Mouse (Mus musculus) forebrain, embryonic 15.5 days (tissue): ENCODE data around the gene Tbx3. TPM values are rescaled to one million over a fixed set of nuclear protein-coding genes. Genes with fewer than 3 reads are reported as not detected.

ENCODE experiments used
- ATAC-seq: fragments of 200-750 bp; cut with Nextera tagmentation; replicated peaks from 2 replicates; pipeline ENCODE4 v1.8.0; 2017; ENCODE audit warnings: mild to moderate bottlenecking, moderate TSS enrichment, moderate library complexity
- H3K27ac ChIP-seq: fragments of 300-500 bp; sonication (generic); replicated peaks from 2 replicates; pipeline ENCODE4 v1.5.1; 2015; ENCODE audit warnings: mild to moderate bottlenecking, inconsistent platforms
- H3K27me3 ChIP-seq: fragments of 300-500 bp; sonication (generic); 2 replicates; pipeline ENCODE4 v1.6.1; 2015; ENCODE audit warnings: inconsistent platforms
- H3K36me3 ChIP-seq: fragments of 300-500 bp; sonication (generic); 2 replicates; pipeline ENCODE4 v1.6.1; 2015; ENCODE audit warnings: mild to moderate bottlenecking, inconsistent platforms
- H3K4me1 ChIP-seq: fragments of 300-500 bp; sonication (generic); 2 replicates; pipeline ENCODE4 v1.6.1; 2015; ENCODE audit warnings: inconsistent platforms
- H3K4me2 ChIP-seq: fragments of 300-500 bp; sonication (generic); replicated peaks from 2 replicates; pipeline ENCODE4 v1.6.1; 2015; ENCODE audit warnings: mild to moderate bottlenecking, inconsistent platforms
- H3K4me3 ChIP-seq: fragments of 300-500 bp; sonication (generic); 2 replicates; pipeline ENCODE4 v1.5.1; 2015; ENCODE audit warnings: mild to moderate bottlenecking, inconsistent platforms
- H3K9ac ChIP-seq: fragments of 300-500 bp; sonication (generic); replicated peaks from 2 replicates; pipeline ENCODE4 v1.6.1; 2015; ENCODE audit warnings: mild to moderate bottlenecking, inconsistent platforms
- H3K9me3 ChIP-seq: fragments of 300-500 bp; sonication (generic); 2 replicates; pipeline ENCODE4 v1.6.1; 2016; ENCODE audit warnings: inconsistent platforms
- WGBS: fragments of 180-500 bp; shearing (Covaris S2); methylation state at CpG from one replicate; pipeline ENCODE4 v1.1.7; 2015; ENCODE audit warnings: mixed read lengths; 5-methylcytosine and 5-hydroxymethylcytosine counted together
- polyA plus RNA-seq: library from polyadenylated mRNA; unstranded; fragments of >200 nt; fragmentation: Nextera tagmentation; extraction: Ambion mirVana; gene quantifications from 2 replicates; pipeline ENCODE4 v1.2.1, GENCODE M21; 2015

Tbx3 gene
- 1.7 and 2.4 TPM in 2 replicates for polyA plus RNA-seq

DNA sequence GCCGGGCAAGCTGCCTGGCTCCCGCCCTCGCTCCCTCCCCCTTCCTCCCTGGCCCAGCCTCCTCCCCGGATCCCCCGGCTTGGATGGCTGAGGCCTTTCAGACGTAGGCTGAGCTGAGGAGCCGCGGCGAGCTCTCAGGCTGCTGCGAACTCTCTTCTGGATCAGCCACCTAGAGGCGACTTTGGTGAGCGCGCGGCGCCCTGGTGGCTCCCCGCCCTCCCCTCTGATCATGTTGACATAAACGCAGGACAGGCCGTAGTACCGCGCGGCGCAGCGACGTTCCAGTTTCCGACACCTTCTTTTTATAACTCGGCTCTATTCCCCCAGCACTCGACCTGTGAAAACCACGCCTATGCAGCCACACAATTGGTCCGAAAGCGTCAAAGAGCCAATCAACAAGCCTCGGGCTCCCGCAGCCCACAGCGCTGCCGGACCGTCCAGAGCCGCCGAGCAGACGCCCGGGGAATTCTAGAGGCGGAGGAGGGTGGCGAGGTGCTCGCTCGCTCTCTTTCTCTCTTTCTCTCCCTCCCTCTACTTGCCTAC lies at the start of gene Tbx3:
TSS of gene Tbx3 (plus strand) at position 104 of the 543 bp plus-strand sequence.
- Histone ChIP-seq H3K36me3 (no peaks in the 10 kb centered on the region), H3K4me2 (peak within 1 kb of the TSS; percentile 51), H3K27ac (no peak within 1 kb of the TSS), H3K4me3 (peak within 1 kb of the TSS; percentile 32), H3K27me3 (peaks cover 93% of the 10 kb centered on the region), H3K4me1 (peaks cover 21% of the 10 kb centered on the region), H3K9me3 (no peaks in the 10 kb centered on the region), H3K9ac (peak within 1 kb of the TSS; percentile 25; the same call in 1 of the 2 replicates)
- 0% methylated on average over 42 of the region's 43 CpGs for WGBS
- peak; percentile 94 for ATAC-seq

DNA sequence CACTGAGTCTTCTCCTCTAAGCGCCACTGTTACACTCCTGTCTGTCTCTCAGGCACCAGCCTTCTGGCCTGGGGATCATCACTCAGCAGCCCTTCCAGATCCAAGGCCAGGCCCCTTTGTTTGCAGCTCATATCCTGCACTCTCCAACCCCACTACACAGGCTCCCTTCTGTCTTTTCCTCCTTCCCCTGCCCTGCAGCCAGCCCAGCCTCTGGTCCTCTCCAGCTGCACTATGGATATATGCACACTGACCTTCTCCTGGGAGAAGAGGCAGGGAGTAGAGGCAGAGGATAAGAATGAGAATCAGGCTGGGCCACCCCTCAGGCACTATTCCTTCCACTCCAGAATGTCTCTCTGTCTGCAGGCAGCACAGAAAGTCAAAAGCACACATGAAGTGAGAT lies 48.4 kb upstream of the Tbx3 start:
- Histone ChIP-seq H3K9me3 (no peaks in the 10 kb centered on the region), H3K4me3 (no peak overlapping the region), H3K4me1 (peaks cover 12% of the 10 kb centered on the region), H3K36me3 (no peaks in the 10 kb centered on the region), H3K27me3 (peaks cover 25% of the 10 kb centered on the region), H3K4me2 (no peak overlapping the region), H3K27ac (no peak overlapping the region), H3K9ac (no peak overlapping the region)
- no peak for ATAC-seq
- 64% methylated on average over 1 of the region's 1 CpGs for WGBS

DNA sequence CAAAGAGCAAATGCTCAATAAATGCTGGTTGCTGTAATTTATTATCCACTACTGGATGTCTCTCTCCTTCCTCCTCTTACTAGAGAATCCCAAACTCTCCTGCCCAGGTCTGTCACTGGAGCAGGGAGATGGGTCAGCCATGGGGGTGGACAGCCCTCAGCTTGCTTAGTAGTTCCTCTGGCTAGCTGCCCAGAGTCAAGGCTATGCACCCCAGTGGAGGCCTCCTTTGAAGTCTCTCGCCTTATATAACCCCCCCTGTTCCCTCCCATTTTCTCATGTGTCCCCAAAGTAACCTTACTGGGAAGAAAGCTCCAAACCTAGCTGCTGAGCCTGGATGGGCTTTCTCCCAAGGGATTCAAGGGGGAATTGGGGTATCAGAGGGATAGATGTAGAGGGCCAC lies 45.9 kb upstream of the Tbx3 start:
- no peak overlapping the region for H3K27ac ChIP-seq
- H3K9ac ChIP-seq = no peak overlapping the region
- H3K4me2 ChIP-seq = no peak overlapping the region
- H3K36me3 ChIP-seq = no peaks in the 10 kb centered on the region
- no peaks in the 10 kb centered on the region for H3K9me3 ChIP-seq
- no peak overlapping the region for H3K4me3 ChIP-seq
- ATAC-seq = no peak
- peaks cover 12% of the 10 kb centered on the region for H3K4me1 ChIP-seq
- peaks cover 38% of the 10 kb centered on the region for H3K27me3 ChIP-seq
- WGBS = 32% methylated on average over 1 of the region's 1 CpGs

- Histone ChIP-seq H3K27me3 (peaks cover 38% of the 10 kb centered on the region), H3K36me3 (no peaks in the 10 kb centered on the region), H3K27ac (no peak overlapping the region), H3K4me2 (no peak overlapping the region), H3K9ac (no peak overlapping the region), H3K4me1 (peaks cover 12% of the 10 kb centered on the region), H3K9me3 (no peaks in the 10 kb centered on the region), H3K4me3 (no peak overlapping the region)
- no peak for ATAC-seq
- WGBS = 5% methylated on average over 13 of the region's 13 CpGs
These were observed 44.9 kb upstream of the Tbx3 start for GRCm38 (mm10) chr5:119625603-119626002.

- H3K27me3 ChIP-seq = peaks cover 38% of the 10 kb centered on the region
- WGBS = 13% methylated on average over 9 of the region's 9 CpGs
- H3K9ac ChIP-seq = no peak overlapping the region
- H3K9me3 ChIP-seq = no peaks in the 10 kb centered on the region
- no peaks in the 10 kb centered on the region for H3K36me3 ChIP-seq
- no peak overlapping the region for H3K4me3 ChIP-seq
- H3K4me1 ChIP-seq = peaks cover 12% of the 10 kb centered on the region
- no peak overlapping the region for H3K27ac ChIP-seq
- no peak for ATAC-seq
- H3K4me2 ChIP-seq = no peak overlapping the region
These were observed 44.3 kb upstream of the Tbx3 start for GRCm38 (mm10) chr5:119626154-119626553.

GRCm38 (mm10) chr5:119626662-119627061 lies 43.8 kb upstream of the Tbx3 start:
- Histone ChIP-seq H3K4me3 (peak overlapping the region; percentile 7; the same call in 1 of the 2 replicates), H3K9me3 (no peaks in the 10 kb centered on the region), H3K4me2 (peak overlapping the region; percentile 28), H3K27me3 (peaks cover 38% of the 10 kb centered on the region), H3K27ac (no peak overlapping the region), H3K36me3 (no peaks in the 10 kb centered on the region), H3K4me1 (peaks cover 12% of the 10 kb centered on the region), H3K9ac (no peak overlapping the region; the same call in 1 of the 2 replicates)
- WGBS = 1% methylated on average over 22 of the region's 22 CpGs
- ATAC-seq = no peak

DNA sequence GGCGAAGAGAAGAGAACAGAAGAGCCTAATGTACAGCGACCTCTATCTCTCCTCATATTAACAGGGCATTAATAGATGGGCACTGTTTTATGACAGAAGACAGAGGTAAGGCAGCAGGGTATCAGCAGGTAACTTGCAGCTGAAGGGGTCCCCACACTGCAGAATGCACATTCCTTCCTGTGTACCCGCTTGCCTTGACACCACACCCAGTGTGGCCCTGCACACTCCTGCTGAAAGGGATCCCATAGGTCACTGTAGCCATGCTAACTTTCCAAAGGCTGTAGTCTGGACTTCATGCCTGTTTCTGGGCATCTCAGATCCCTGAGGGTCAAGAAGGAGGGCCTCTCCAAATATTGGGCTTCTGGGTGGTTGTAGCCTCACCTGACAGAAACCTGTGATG lies 42.4 kb upstream of the Tbx3 start:
- Histone ChIP-seq H3K36me3 (no peaks in the 10 kb centered on the region), H3K9ac (no peak overlapping the region), H3K4me2 (no peak overlapping the region), H3K4me3 (no peak overlapping the region), H3K27ac (no peak overlapping the region), H3K4me1 (peaks cover 12% of the 10 kb centered on the region), H3K27me3 (peaks cover 38% of the 10 kb centered on the region), H3K9me3 (no peaks in the 10 kb centered on the region)
- 71% methylated on average over 3 of the region's 3 CpGs for WGBS
- no peak for ATAC-seq

- 24% methylated on average over 11 of the region's 12 CpGs for WGBS
- no peak for ATAC-seq
- Histone ChIP-seq H3K4me1 (peaks cover 12% of the 10 kb centered on the region), H3K27me3 (peaks cover 38% of the 10 kb centered on the region), H3K9ac (no peak overlapping the region), H3K27ac (no peak overlapping the region), H3K36me3 (no peaks in the 10 kb centered on the region), H3K9me3 (no peaks in the 10 kb centered on the region), H3K4me3 (no peak overlapping the region), H3K4me2 (no peak overlapping the region)
These were observed 41.6 kb upstream of the Tbx3 start for GRCm38 (mm10) chr5:119628746-119629327.

GRCm38 (mm10) chr5:119633581-119633980 lies 36.9 kb upstream of the Tbx3 start:
- H3K4me3 ChIP-seq = no peak overlapping the region
- ATAC-seq = no peak
- H3K27me3 ChIP-seq = no peaks in the 10 kb centered on the region
- no peak overlapping the region for H3K9ac ChIP-seq
- no peaks in the 10 kb centered on the region for H3K4me1 ChIP-seq
- no peak overlapping the region for H3K27ac ChIP-seq
- H3K36me3 ChIP-seq = no peaks in the 10 kb centered on the region
- no peak overlapping the region for H3K4me2 ChIP-seq
- no peaks in the 10 kb centered on the region for H3K9me3 ChIP-seq
- 74% methylated on average over 4 of the region's 4 CpGs for WGBS

DNA sequence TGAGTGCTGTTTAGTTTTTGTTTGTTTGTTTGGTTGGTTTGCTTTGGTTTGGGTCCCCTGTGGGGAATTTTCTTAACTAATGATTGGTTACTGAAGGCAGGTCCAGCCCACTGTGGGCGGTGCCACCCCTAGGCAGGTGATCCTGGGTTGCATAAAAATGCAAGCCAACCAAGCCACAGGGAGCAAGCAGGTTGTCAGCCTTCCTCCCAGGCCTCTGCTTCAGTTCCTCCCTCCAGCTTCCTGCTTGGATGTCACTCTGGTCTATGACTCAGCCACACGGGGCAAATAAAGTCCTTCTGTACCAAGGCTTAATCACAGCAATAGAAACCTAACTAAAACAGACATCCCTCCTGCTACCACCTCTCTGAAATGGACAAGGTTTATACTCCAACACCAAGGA lies 35.6 kb upstream of the Tbx3 start:
- Histone ChIP-seq H3K9ac (no peak overlapping the region), H3K27ac (no peak overlapping the region), H3K36me3 (no peaks in the 10 kb centered on the region), H3K4me1 (no peaks in the 10 kb centered on the region), H3K4me3 (no peak overlapping the region), H3K27me3 (no peaks in the 10 kb centered on the region), H3K9me3 (no peaks in the 10 kb centered on the region), H3K4me2 (no peak overlapping the region)
- ATAC-seq = no peak
- 89% methylated on average over 2 of the region's 2 CpGs for WGBS

GRCm38 (mm10) chr5:119638300-119638699 lies 32.2 kb upstream of the Tbx3 start:
- Histone ChIP-seq H3K9me3 (no peaks in the 10 kb centered on the region), H3K9ac (no peak overlapping the region), H3K36me3 (no peaks in the 10 kb centered on the region), H3K4me1 (no peaks in the 10 kb centered on the region), H3K4me2 (no peak overlapping the region), H3K27ac (no peak overlapping the region), H3K27me3 (0 out of 2 replicates have a peak, but pooled peaks cover 3% of the 10 kb centered on the region), H3K4me3 (no peak overlapping the region)
- 79% methylated on average over 12 of the region's 12 CpGs for WGBS
- no peak for ATAC-seq

DNA sequence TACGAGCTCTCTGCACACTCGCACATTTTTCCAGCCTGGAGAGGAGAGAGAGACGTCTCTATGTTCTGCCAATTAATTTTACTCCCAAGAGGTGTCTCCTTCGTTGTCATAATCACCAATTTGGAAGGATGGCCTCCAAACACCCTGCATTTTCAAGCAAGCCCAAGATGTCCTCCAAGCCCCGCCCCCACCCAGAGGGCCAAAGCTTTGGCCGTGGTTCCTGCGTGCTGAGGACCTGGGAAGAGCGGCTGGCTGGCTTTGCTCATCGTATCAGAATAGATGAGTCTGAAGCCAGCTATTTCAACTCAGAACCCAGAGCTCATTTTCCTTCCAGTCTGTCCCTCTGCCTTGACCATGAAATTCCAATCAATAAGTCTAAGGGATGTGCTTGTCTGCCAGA lies 29.4 kb upstream of the Tbx3 start:
- Histone ChIP-seq H3K4me3 (no peak overlapping the region), H3K4me1 (no peaks in the 10 kb centered on the region), H3K9me3 (no peaks in the 10 kb centered on the region), H3K36me3 (no peaks in the 10 kb centered on the region), H3K9ac (no peak overlapping the region), H3K4me2 (no peak overlapping the region), H3K27ac (no peak overlapping the region), H3K27me3 (0 out of 2 replicates have a peak, but pooled peaks cover 8% of the 10 kb centered on the region)
- WGBS = 73% methylated on average over 9 of the region's 9 CpGs
- ATAC-seq = no peak

GRCm38 (mm10) chr5:119641714-119642113 lies 28.8 kb upstream of the Tbx3 start:
- Histone ChIP-seq H3K9ac (no peak overlapping the region), H3K4me3 (no peak overlapping the region), H3K27me3 (0 out of 2 replicates have a peak, but pooled peaks cover 8% of the 10 kb centered on the region), H3K4me1 (no peaks in the 10 kb centered on the region), H3K4me2 (no peak overlapping the region), H3K36me3 (no peaks in the 10 kb centered on the region), H3K9me3 (no peaks in the 10 kb centered on the region), H3K27ac (no peak overlapping the region)
- 34% methylated on average over 3 of the region's 3 CpGs for WGBS
- ATAC-seq = no peak
